ENCODE assay signal across 18 mouse cellular contexts in genomic region chr10:13946498-13946897, GRCm38 (mm10). TPM values are rescaled to one million over a fixed set of nuclear protein-coding genes. Genes with fewer than 3 reads are reported as not detected.
DNase-seq lines count a peak whose midpoint lies in the region; ATAC-seq and TF ChIP-seq lines count a peak whose summit lies in the region.
"Had no signal": no experiment of that assay in that cellular context is flagged by ENCODE, and none has a peak within 500 bp of the region (broad histone marks: within the 10 kb centered on the region; RNA-seq: fewer than 3 reads in every experiment).

No protein-coding gene starts in this region.

- no peak overlapping the region for H3K4me2 ChIP-seq in intestine, embryonic 16.5 days (ENCODE audit: low read depth, low read length)
- H3K4me2 ChIP-seq in intestine, postnatal 0 days (replicated peaks; ENCODE audit: low read depth): no peak overlapping the region
- peak overlapping the region; percentile 74 for H3K4me2 ChIP-seq in CH12.LX (ENCODE audit: insufficient read depth, low read depth, poor library complexity, severe bottlenecking)
- H3K4me2 ChIP-seq: heart, embryonic 12.5 days; limb, embryonic 15.5 days; midbrain, embryonic 13.5 days had no signal

- H3K36me3 ChIP-seq in intestine, embryonic 16.5 days (ENCODE audit: control insufficient read depth, insufficient read depth, low read length): no peaks in the 10 kb centered on the region
- H3K36me3 ChIP-seq in intestine, postnatal 0 days (ENCODE audit: control insufficient read depth, insufficient read depth): no peaks in the 10 kb centered on the region
- H3K36me3 ChIP-seq in CH12.LX (replicated peaks in 1 of 2; ENCODE audit: control insufficient read depth in 1 of 2, insufficient read depth in 1 of 2, low read length in 1 of 2): no peaks in the 10 kb centered on the region
- H3K36me3 ChIP-seq in spleen, adult 2 months (ENCODE audit: control insufficient read depth, insufficient read depth, low read length): no peaks in the 10 kb centered on the region
- H3K36me3 ChIP-seq: heart, embryonic 12.5 days; limb, embryonic 15.5 days; midbrain, embryonic 13.5 days had no signal

- 68% methylated on average over 7 of the region's 7 CpGs for WGBS in intestine, embryonic 16.5 days
- WGBS in intestine, postnatal 0 days: 56% methylated on average over 7 of the region's 7 CpGs
- 37% methylated on average over 7 of the region's 7 CpGs for WGBS in spleen, adult 2 months

- H3K9ac ChIP-seq in intestine, embryonic 16.5 days (ENCODE audit: low read depth, low read length): no peak overlapping the region
- no peak overlapping the region for H3K9ac ChIP-seq in intestine, postnatal 0 days (ENCODE audit: low read depth, low read length)
- 0 out of 2 replicates have a peak overlapping the region, but pooled peaks have one; percentile 58 for H3K9ac ChIP-seq in CH12.LX (ENCODE audit: insufficient read depth, low read depth)
- H3K9ac ChIP-seq: heart, embryonic 12.5 days; limb, embryonic 15.5 days; midbrain, embryonic 13.5 days had no signal

- no peaks in the 10 kb centered on the region for H3K79me2 ChIP-seq in CH12.LX (replicated peaks; ENCODE audit: control insufficient read depth, extremely low read depth, insufficient read depth, poor library complexity, severe bottlenecking)

- in situ Hi-C loops in CH12.LX (cut with MboI; ENCODE audit: low pct_ligation_motif_present, low pct_unique_long_range_greater_than_20kb, low sequenced_read_pairs): loop anchor here (25.0 kb wide), 1 partner anchor 241 kb away; no protein-coding TSS in a partner anchor

- peak; percentile 28; the same call in 1 of the 2 replicates for ATAC-seq in intestine, embryonic 16.5 days
- no peak for ATAC-seq in intestine, postnatal 0 days
- ATAC-seq: forebrain, embryonic 14.5 days; midbrain, embryonic 13.5 days had no signal

- no peak overlapping the region for H3K4me3 ChIP-seq in intestine, embryonic 16.5 days (ENCODE audit: low read length)
- H3K4me3 ChIP-seq in intestine, postnatal 0 days (ENCODE audit: low read depth, low read length): no peak overlapping the region
- H3K4me3 ChIP-seq in CH12.LX (replicated peaks in 1 of 3; ENCODE audit: low read depth in 2 of 3, low read length in 2 of 3, poor library complexity in 1 of 3): no peak overlapping the region
- no peak overlapping the region for H3K4me3 ChIP-seq in spleen, adult 2 months (ENCODE audit: extremely low read depth, insufficient read depth, insufficient read length)
- H3K4me3 ChIP-seq: heart, embryonic 12.5 days; limb, embryonic 15.5 days; midbrain, embryonic 13.5 days had no signal

- TF ChIP-seq POLR2A in CH12.LX (IDR thresholded peaks at IDR 0.05; ENCODE audit: low read depth, low read length): 0 out of 2 replicates have a peak, but pooled peaks have one; percentile 39
- no peak for TF ChIP-seq POLR2A in spleen, adult 2 months (IDR thresholded peaks at IDR 0.05; ENCODE audit: low read depth, low read length)

- no peaks in the 10 kb centered on the region for H3K9me3 ChIP-seq in intestine, embryonic 16.5 days (ENCODE audit: control insufficient read depth, low read length)
- H3K9me3 ChIP-seq in intestine, postnatal 0 days (ENCODE audit: control insufficient read depth): no peaks in the 10 kb centered on the region
- H3K9me3 ChIP-seq in CH12.LX (replicated peaks; ENCODE audit: low read length): no peaks in the 10 kb centered on the region
- H3K9me3 ChIP-seq: heart, embryonic 12.5 days; limb, embryonic 15.5 days; midbrain, embryonic 13.5 days had no signal

- peak; percentile 99 for TF ChIP-seq EP300 in CH12.LX (IDR thresholded peaks at IDR 0.05; ENCODE audit: low read length)

- TF ChIP-seq RAD21 in CH12.LX (IDR thresholded peaks at IDR 0.05; ENCODE audit: low read depth, low read length): peak; percentile 17

- H3K4me1 ChIP-seq in intestine, embryonic 16.5 days (ENCODE audit: control insufficient read depth, insufficient read depth, low read length): no peaks in the 10 kb centered on the region
- H3K4me1 ChIP-seq in intestine, postnatal 0 days (replicated peaks; ENCODE audit: control insufficient read depth, insufficient read depth, low read length): no peaks in the 10 kb centered on the region
- peaks cover 18 to 56% of the 10 kb centered on the region in 2 experiments for H3K4me1 ChIP-seq in CH12.LX (ENCODE audit: control insufficient read depth in 1 of 2, insufficient read depth in 2 of 2)
- peaks cover 9% of the 10 kb centered on the region for H3K4me1 ChIP-seq in spleen, adult 2 months (ENCODE audit: control insufficient read depth, insufficient read depth, insufficient read length)
- H3K4me1 ChIP-seq: limb, embryonic 15.5 days; midbrain, embryonic 13.5 days had no signal

- H3K27me3 ChIP-seq in intestine, embryonic 16.5 days (replicated peaks; ENCODE audit: control insufficient read depth, insufficient read depth, low read length): no peaks in the 10 kb centered on the region
- no peaks in the 10 kb centered on the region for H3K27me3 ChIP-seq in intestine, postnatal 0 days (replicated peaks; ENCODE audit: control insufficient read depth, insufficient read depth, low read length)
- no peaks in the 10 kb centered on the region for H3K27me3 ChIP-seq in CH12.LX (replicated peaks)
- no peaks in the 10 kb centered on the region for H3K27me3 ChIP-seq in spleen, adult 2 months (ENCODE audit: control insufficient read depth, insufficient read depth, low read length)
- H3K27me3 ChIP-seq: heart, embryonic 12.5 days; limb, embryonic 15.5 days; midbrain, embryonic 13.5 days had no signal

- dilution Hi-C loops in CH12.LX (cut with MboI; ENCODE audit: extremely low pct_ligation_motif_present, extremely low pct_unique_long_range_greater_than_20kb, low sequenced_read_pairs): no loop called here

- H3K27ac ChIP-seq in intestine, embryonic 16.5 days (ENCODE audit: low read length): no peak overlapping the region
- H3K27ac ChIP-seq in intestine, postnatal 0 days (ENCODE audit: low read depth, low read length): no peak overlapping the region
- H3K27ac ChIP-seq in CH12.LX (ENCODE audit: insufficient read depth, low read depth): peak overlapping the region; percentile 86
- peak overlapping the region; percentile 60 for H3K27ac ChIP-seq in spleen, adult 2 months (ENCODE audit: insufficient read depth, low read length)
- H3K27ac ChIP-seq: kidney, postnatal 0 days; limb, embryonic 15.5 days; midbrain, embryonic 13.5 days had no signal

- TF ChIP-seq CTCF in intestine, postnatal 0 days (IDR thresholded peaks at IDR 0.05; ENCODE audit: low read depth): no peak
- TF ChIP-seq CTCF in CH12.LX (conservative IDR thresholded peaks at IDR 0.05 in 1 of 2, IDR thresholded peaks at IDR 0.05 in 1 of 2; ENCODE audit: low read depth in 2 of 2, low read length in 2 of 2): no peak
- TF ChIP-seq CTCF in spleen, adult 2 months (IDR thresholded peaks at IDR 0.05; ENCODE audit: extremely low read depth, insufficient read depth, insufficient read length, insufficient replicate concordance): no peak

- peak; percentile 88 for DNase-seq in CH12.LX (ENCODE audit: extremely low read depth)
- peak; percentile 38 for DNase-seq in lung, postnatal 36 days
- peak; percentile 56 to 63 for DNase-seq in spleen, adult 2 months (ENCODE audit: low read depth in 1 of 2, low spot score in 2 of 2)
- DNase-seq in testis, postnatal 10 days (ENCODE audit: low spot score): no peak
- DNase-seq in right cerebral cortex, postnatal 14 days: no peak
- no peak for DNase-seq in layer of hippocampus, postnatal 36 days
- DNase-seq: adrenal gland, postnatal 10 days; cerebellum, adult 9-10 months; embryo, embryonic 11 days; gastrocnemius, postnatal 10 days had no signal

TF ChIP-seq in CH12.LX, 34 proteins besides CTCF, POLR2A, EP300 and RAD21 (continues in another document):
- TF ChIP-seq MYC (IDR thresholded peaks at IDR 0.05; ENCODE audit: low read depth, low read length): peak; percentile 77
- no peak for TF ChIP-seq ZNF384 (IDR thresholded peaks at IDR 0.05; ENCODE audit: low read depth, low read length)
- 0 out of 2 replicates have a peak, but pooled peaks have one; percentile 21 for TF ChIP-seq ELF1 (IDR thresholded peaks at IDR 0.05; ENCODE audit: low read depth, low read length)
- TF ChIP-seq UBTF (IDR thresholded peaks at IDR 0.05; ENCODE audit: low read depth, low read length): peak; percentile 72; the same call in 1 of the 2 replicates
- no peak for TF ChIP-seq KAT2A (IDR thresholded peaks at IDR 0.05; ENCODE audit: insufficient replicate concordance, low read length)
- TF ChIP-seq IRF4 (IDR thresholded peaks at IDR 0.05; ENCODE audit: low read depth, low read length): peak; percentile 100
- no peak for TF ChIP-seq USF1 (IDR thresholded peaks at IDR 0.05; ENCODE audit: low read depth, low read length)
- peak; percentile 41; the same call in 1 of the 2 replicates for TF ChIP-seq ZMIZ1 (IDR thresholded peaks at IDR 0.05; ENCODE audit: low read depth, low read length)
- peak; percentile 90 for TF ChIP-seq BHLHE40 (IDR thresholded peaks at IDR 0.05; ENCODE audit: low read depth, low read length)
- TF ChIP-seq TCF12 (IDR thresholded peaks at IDR 0.05; ENCODE audit: low read depth, low read length): peak; percentile 85
- peak; percentile 92 for TF ChIP-seq SIN3A (IDR thresholded peaks at IDR 0.05; ENCODE audit: low read length)
- peak; percentile 67; the same call in 1 of the 2 replicates for TF ChIP-seq MXI1 (IDR thresholded peaks at IDR 0.05; ENCODE audit: low read depth, low read length)
- TF ChIP-seq GABPA (IDR thresholded peaks at IDR 0.05; ENCODE audit: insufficient replicate concordance, low read depth, low read length): no peak
- TF ChIP-seq JUND (conservative IDR thresholded peaks at IDR 0.05; ENCODE audit: low read depth, low read length): peak; percentile 90
- peak; percentile 40; the same call in 1 of the 2 replicates for TF ChIP-seq HCFC1 (IDR thresholded peaks at IDR 0.05; ENCODE audit: low read depth, low read length)
- peak; percentile 74 for TF ChIP-seq MAX (IDR thresholded peaks at IDR 0.05; ENCODE audit: low read length)
- peak; percentile 90 for TF ChIP-seq MEF2A (IDR thresholded peaks at IDR 0.05; ENCODE audit: borderline replicate concordance, low read depth, low read length)
- TF ChIP-seq NELFE (IDR thresholded peaks at IDR 0.05; ENCODE audit: low read depth, low read length): no peak
- peak; percentile 87 for TF ChIP-seq ETS1 (conservative IDR thresholded peaks at IDR 0.05; ENCODE audit: low read depth, low read length)
- peak; percentile 89 for TF ChIP-seq CHD2 (IDR thresholded peaks at IDR 0.05; ENCODE audit: low read length)
- 0 out of 2 replicates have a peak, but pooled peaks have one; percentile 27 for TF ChIP-seq NRF1 (IDR thresholded peaks at IDR 0.05; ENCODE audit: low read depth, low read length)

RNA-seq across cellular contexts. Expression of gene Hivep2, which starts 19.4 kb away (rescaled TPM):
- 3.4 and 3.6 TPM in 2 replicates for polyA plus RNA-seq in intestine, embryonic 16.5 days (2015; fragmentation: Nextera tagmentation; extraction: Ambion mirVana)
- polyA plus RNA-seq in intestine, postnatal 0 days (2015; fragmentation: Nextera tagmentation; extraction: Ambion mirVana): 3.5 and 3.8 TPM in 2 replicates
- total RNA-seq in CH12.LX (2012; rRNA removed) (1.8 and 2.7 TPM in 2 replicates), CH12.LX (2014; rRNA removed) (0.59 and 0.77 TPM in 2 replicates)
- 1.1 and 1.4 TPM in 2 replicates for polyA plus RNA-seq in CH12.LX (2012; ENCODE audit: insufficient read length, low read depth)
- 8.7 and 10.7 TPM in 2 replicates for polyA plus RNA-seq in spleen, adult 2 months (2012; rRNA removed)
- total RNA-seq in layer of hippocampus, postnatal 36 days (2021): 100 to 1,000 TPM; 202 to 208 TPM
- total RNA-seq: MEL had no signal

Comparison
In these comparisons a context has a peak if more than half of its experiments do, and no peak if none do; other contexts are left out.
1. H3K27ac ChIP-seq: peak in CH12.LX (single experiment) and spleen, adult 2 months (single experiment); none in intestine, embryonic 16.5 days (single experiment) and intestine, postnatal 0 days (single experiment).
2. DNase-seq: peak in CH12.LX (single experiment), lung, postnatal 36 days (single experiment) and spleen, adult 2 months (2 of 2); none in testis, postnatal 10 days (single experiment), right cerebral cortex, postnatal 14 days (single experiment) and layer of hippocampus, postnatal 36 days (0 of 2).